Mouse (Mus musculus) myocyte (in vitro differentiated cells): ENCODE measurements around the gene Gm20696. TPM values are rescaled to one million over a fixed set of nuclear protein-coding genes. Genes with fewer than 3 reads are reported as not detected.

Experiments
- H3K27me3 ChIP-seq: one replicate; pipeline ENCODE4 v1.6.1; 2011; ENCODE audit not compliant: control insufficient read depth, insufficient read depth, insufficient read length
- H3K36me3 ChIP-seq: one replicate; pipeline ENCODE4 v1.6.1; 2011; ENCODE audit not compliant: control insufficient read depth, insufficient read depth
- H3K4me2 ChIP-seq: one replicate; pipeline ENCODE4 v1.6.1; 2011; ENCODE audit warnings: low read depth, control low read depth
- H3K4me3 ChIP-seq: one replicate; pipeline ENCODE4 v1.5.1; 2011; ENCODE audit warnings: mild to moderate bottlenecking, control low read depth, moderate library complexity
- H3K79me2 ChIP-seq: one replicate; pipeline ENCODE4 v1.6.1; 2011; ENCODE audit not compliant: control insufficient read depth, insufficient read depth
- H3ac ChIP-seq: one replicate; pipeline ENCODE4 v1.6.1; 2011; ENCODE audit not compliant: control insufficient read depth, insufficient read length
- CEBPB ChIP-seq: IDR thresholded peaks from 2 replicates; pipeline ENCODE4 v1.6.1; 2011; ENCODE audit warnings: mild to moderate bottlenecking, moderate library complexity; ENCODE audit not compliant: poor library complexity, insufficient read depth, severe bottlenecking
- E2F4 ChIP-seq: IDR thresholded peaks from one replicate; pipeline ENCODE4 v1.6.1; 2011; ENCODE audit warnings: mild to moderate bottlenecking, control low read depth, moderate library complexity; ENCODE audit not compliant: insufficient read depth
- MAX ChIP-seq: IDR thresholded peaks from one replicate; pipeline ENCODE4 v1.6.1; 2011; ENCODE audit warnings: low read depth, mild to moderate bottlenecking, control low read depth
- MYOD1 ChIP-seq, 3 experiments: IDR thresholded peaks; one replicate each; pipeline ENCODE4 v1.6.1; 2011; ENCODE audit warnings: control low read depth in 2 of 3, low read depth in 2 of 3, mild to moderate bottlenecking in 2 of 3, moderate library complexity in 1 of 3; ENCODE audit not compliant: insufficient read length in 2 of 3, control insufficient read depth in 1 of 3
- MYOG ChIP-seq, 3 experiments: IDR thresholded peaks; one replicate each; pipeline ENCODE4 v1.6.1; 2011; ENCODE audit warnings: control low read depth in 2 of 3, low read depth in 2 of 3, mild to moderate bottlenecking in 2 of 3; ENCODE audit not compliant: insufficient read length in 2 of 3, control insufficient read depth in 1 of 3, insufficient read depth in 1 of 3
- POLR2A ChIP-seq: IDR thresholded peaks from one replicate; pipeline ENCODE4 v1.6.1; 2011; ENCODE audit warnings: low read depth, mild to moderate bottlenecking, control low read depth, moderate library complexity; ENCODE audit not compliant: insufficient read length
- POLR2AphosphoS2 ChIP-seq: IDR thresholded peaks from one replicate; pipeline ENCODE4 v1.6.1; 2011; ENCODE audit warnings: low read depth, control low read depth; ENCODE audit not compliant: insufficient read length
- REST ChIP-seq: IDR thresholded peaks from one replicate; pipeline ENCODE4 v1.6.1; 2011; ENCODE audit warnings: mild to moderate bottlenecking, control low read depth, moderate library complexity; ENCODE audit not compliant: insufficient read depth, insufficient read length
- SRF ChIP-seq: IDR thresholded peaks from one replicate; pipeline ENCODE4 v1.6.1; 2011; ENCODE audit warnings: low read depth; ENCODE audit not compliant: control insufficient read depth, insufficient read length
- TCF12 ChIP-seq: IDR thresholded peaks from one replicate; pipeline ENCODE4 v1.6.1; 2011; ENCODE audit warnings: mild to moderate bottlenecking, control low read depth; ENCODE audit not compliant: poor library complexity, insufficient read depth, severe bottlenecking
- TCF3 ChIP-seq: IDR thresholded peaks from one replicate; pipeline ENCODE4 v1.6.1; 2011; ENCODE audit warnings: low read depth, control low read depth; ENCODE audit not compliant: insufficient read length
- USF1 ChIP-seq: IDR thresholded peaks from one replicate; pipeline ENCODE4 v1.6.1; 2011; ENCODE audit warnings: low read depth, mild to moderate bottlenecking, control low read depth, moderate library complexity
- polyA plus RNA-seq: library from polyadenylated mRNA; unstranded; fragments of >200 nt; fragmentation: generic; extraction: Trizol; gene quantifications from one replicate; pipeline ENCODE4 v1.2.1, GENCODE M21; 2012; ENCODE audit warnings: missing spikeins

Gene Gm20696
- polyA plus RNA-seq, 1 experiment = 0.13 TPM

DNA sequence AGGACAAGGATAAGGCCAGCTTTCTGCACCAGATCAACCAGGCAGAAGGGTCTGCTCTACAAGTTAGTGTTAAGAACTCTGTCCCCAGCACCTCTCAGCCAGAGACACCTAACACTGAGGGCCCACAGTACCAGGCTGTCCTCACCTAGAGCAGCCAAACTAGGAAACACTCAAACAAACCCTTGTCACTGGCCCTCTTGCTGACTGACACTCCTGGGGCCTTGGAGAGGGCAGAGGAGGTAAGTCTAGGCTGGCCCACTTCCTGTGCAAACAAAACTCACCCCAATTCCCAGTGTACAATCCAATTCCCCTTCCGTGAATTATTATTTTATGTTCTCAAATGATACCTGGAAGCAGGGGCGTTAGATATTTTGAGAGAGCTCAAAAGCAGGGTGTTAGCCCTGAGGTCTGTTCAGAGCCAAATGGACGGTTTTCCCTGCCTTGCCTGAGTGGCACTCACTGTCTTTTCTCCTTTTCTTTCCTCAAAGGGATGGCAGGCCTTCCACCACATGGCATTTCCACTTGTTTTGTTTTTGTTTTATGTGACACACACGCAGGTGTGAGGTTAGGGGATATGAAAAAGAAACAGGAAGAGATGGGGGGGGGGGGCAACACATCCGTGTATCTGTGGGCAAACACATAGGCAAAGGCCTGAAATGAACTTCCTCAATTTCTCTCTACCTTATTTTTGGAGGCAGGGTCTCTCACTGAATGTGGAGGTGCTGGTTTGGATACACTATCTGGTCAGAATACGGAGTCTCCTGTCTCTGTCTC, 363.7 kb downstream of the Gm20696 start:
- no peak overlapping the region for H3K4me3 ChIP-seq
- no peak overlapping the region for H3ac ChIP-seq
- no peak overlapping the region for H3K4me2 ChIP-seq
- H3K27me3 ChIP-seq = no peaks in the 10 kb centered on the region
- no peaks in the 10 kb centered on the region for H3K36me3 ChIP-seq
- TF ChIP-seq REST = no peak
- no peak for TF ChIP-seq E2F4
- no peak for TF ChIP-seq MAX
- no peak for TF ChIP-seq TCF12
- TF ChIP-seq POLR2A = no peak
- no peak for TF ChIP-seq CEBPB
- no peak for TF ChIP-seq POLR2AphosphoS2
- no peak for TF ChIP-seq TCF3
- no peak for TF ChIP-seq USF1
- no peak for TF ChIP-seq SRF
- TF ChIP-seq MYOG (IDR thresholded peaks at IDR 0.05; ENCODE audit: control insufficient read depth in 1 of 3, insufficient read depth in 1 of 3, insufficient read length in 2 of 3, low read depth in 2 of 3) = no peak
- no peak for TF ChIP-seq MYOD1 (IDR thresholded peaks at IDR 0.05; ENCODE audit: control insufficient read depth in 1 of 3, insufficient read length in 2 of 3, low read depth in 2 of 3)
- H3K79me2 ChIP-seq = no peaks in the 10 kb centered on the region

DNA sequence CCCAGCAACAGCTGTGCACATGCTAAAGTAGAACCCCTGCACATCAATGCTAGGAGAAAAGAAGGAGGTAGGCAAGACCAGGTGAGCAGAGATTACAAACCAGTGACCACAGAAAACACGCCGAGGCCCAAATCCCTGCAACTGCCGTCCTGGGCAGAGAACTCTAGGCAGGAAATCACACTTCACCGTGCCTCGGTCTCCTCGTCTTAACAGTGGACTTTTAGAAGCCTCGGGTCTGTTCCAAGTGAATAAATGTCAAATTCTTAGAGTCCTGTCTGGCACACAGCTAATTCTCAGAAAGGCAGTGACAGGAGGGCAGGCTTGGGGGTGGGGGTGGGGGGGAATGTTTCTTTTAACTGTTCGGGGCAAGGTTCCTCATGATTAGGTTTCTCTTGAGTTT, 364.7 kb downstream of the Gm20696 start:
- Histone ChIP-seq H3ac (no peak overlapping the region), H3K4me2 (no peak overlapping the region), H3K79me2 (no peaks in the 10 kb centered on the region), H3K4me3 (no peak overlapping the region), H3K27me3 (no peaks in the 10 kb centered on the region), H3K36me3 (no peaks in the 10 kb centered on the region)
- TF ChIP-seq TCF3 (no peak), REST (no peak), TCF12 (no peak), MAX (no peak), POLR2A (no peak), POLR2AphosphoS2 (no peak), CEBPB (no peak), SRF (no peak), MYOG (IDR thresholded peaks at IDR 0.05; ENCODE audit: control insufficient read depth in 1 of 3, insufficient read depth in 1 of 3, insufficient read length in 2 of 3, low read depth in 2 of 3) (no peak), E2F4 (no peak), MYOD1 (IDR thresholded peaks at IDR 0.05; ENCODE audit: control insufficient read depth in 1 of 3, insufficient read length in 2 of 3, low read depth in 2 of 3) (no peak), USF1 (no peak)

DNA sequence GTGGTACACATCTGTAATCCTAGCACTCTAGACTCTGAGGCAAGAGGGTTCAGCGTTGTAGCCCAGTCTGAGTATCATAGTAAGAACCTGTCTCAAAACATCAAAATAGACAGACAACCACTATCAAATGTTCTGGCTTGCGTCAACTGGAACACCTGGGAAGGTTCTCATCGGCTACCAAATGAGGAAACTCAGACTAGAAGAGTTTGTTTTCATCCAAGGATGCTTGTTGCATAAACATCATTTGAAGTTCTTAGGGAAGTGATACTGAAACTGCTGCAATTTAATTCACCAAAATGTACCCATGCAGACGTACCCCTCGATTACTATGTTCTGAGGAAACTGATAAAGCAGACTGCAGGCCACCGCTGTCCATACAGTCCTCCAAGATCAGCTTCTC, 366.4 kb downstream of the Gm20696 start:
- no peaks in the 10 kb centered on the region for H3K36me3 ChIP-seq
- H3K79me2 ChIP-seq = no peaks in the 10 kb centered on the region
- H3K27me3 ChIP-seq = no peaks in the 10 kb centered on the region
- H3ac ChIP-seq = no peak overlapping the region
- H3K4me3 ChIP-seq = no peak overlapping the region
- TF ChIP-seq MAX (no peak), CEBPB (no peak)
- no peak overlapping the region for H3K4me2 ChIP-seq

DNA sequence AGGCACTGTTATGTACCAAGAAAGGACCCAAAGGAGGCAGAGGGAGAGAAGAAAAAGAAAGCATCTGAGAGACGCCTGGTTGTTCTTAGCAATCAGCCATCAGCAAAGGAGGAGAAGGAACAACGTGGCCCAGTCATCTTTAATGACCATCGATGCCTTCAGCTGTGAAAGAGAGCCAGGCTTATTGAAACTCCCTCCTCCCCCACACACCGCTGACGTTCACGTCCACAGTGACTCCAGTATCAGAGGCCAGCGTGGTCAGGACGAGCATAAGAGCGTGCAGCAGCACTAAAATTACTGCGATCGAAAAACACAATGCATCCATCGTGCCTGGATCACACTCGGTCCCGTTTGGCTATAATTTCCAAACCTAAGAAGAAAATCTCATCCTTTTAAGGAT, 367.4 kb downstream of the Gm20696 start:
- Histone ChIP-seq H3K36me3 (no peaks in the 10 kb centered on the region), H3K4me2 (no peak overlapping the region), H3K4me3 (no peak overlapping the region), H3ac (no peak overlapping the region), H3K27me3 (no peaks in the 10 kb centered on the region), H3K79me2 (no peaks in the 10 kb centered on the region)
- TF ChIP-seq MAX = no peak
- TF ChIP-seq MYOG (IDR thresholded peaks at IDR 0.05; ENCODE audit: control insufficient read depth in 1 of 3, insufficient read depth in 1 of 3, insufficient read length in 2 of 3, low read depth in 2 of 3) = no peak
- TF ChIP-seq REST = no peak
- TF ChIP-seq USF1 = no peak
- no peak for TF ChIP-seq POLR2A
- no peak for TF ChIP-seq POLR2AphosphoS2
- no peak for TF ChIP-seq E2F4
- no peak for TF ChIP-seq TCF3
- TF ChIP-seq CEBPB = no peak
- TF ChIP-seq MYOD1 (IDR thresholded peaks at IDR 0.05; ENCODE audit: control insufficient read depth in 1 of 3, insufficient read length in 2 of 3, low read depth in 2 of 3) = no peak
- no peak for TF ChIP-seq SRF
- TF ChIP-seq TCF12 = no peak

DNA sequence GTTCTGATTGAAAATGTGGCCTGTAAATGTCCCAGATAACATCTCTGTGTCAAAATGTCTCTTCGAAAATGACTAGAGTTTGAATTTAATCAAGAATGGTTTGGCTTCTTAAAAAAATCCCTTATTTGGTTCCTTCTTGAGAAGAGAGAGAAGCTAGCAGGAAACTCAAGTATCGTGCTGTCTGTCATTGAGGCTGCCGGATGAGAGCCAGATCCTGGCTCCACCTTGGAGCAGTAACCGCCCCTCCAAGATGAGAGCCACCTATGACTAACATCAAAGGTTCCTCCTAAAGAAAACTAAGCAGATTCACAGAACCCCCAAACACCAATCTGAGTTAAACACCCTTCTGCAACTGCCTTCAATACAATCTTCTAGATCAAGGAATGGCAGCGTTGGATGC, 369.1 kb downstream of the Gm20696 start:
- no peak overlapping the region for H3ac ChIP-seq
- H3K79me2 ChIP-seq = no peaks in the 10 kb centered on the region
- no peaks in the 10 kb centered on the region for H3K36me3 ChIP-seq
- H3K4me2 ChIP-seq = no peak overlapping the region
- H3K27me3 ChIP-seq = no peaks in the 10 kb centered on the region
- TF ChIP-seq TCF3 (no peak), MYOD1 (IDR thresholded peaks at IDR 0.05; ENCODE audit: control insufficient read depth in 1 of 3, insufficient read length in 2 of 3, low read depth in 2 of 3) (no peak), CEBPB (no peak), TCF12 (no peak), MYOG (IDR thresholded peaks at IDR 0.05; ENCODE audit: control insufficient read depth in 1 of 3, insufficient read depth in 1 of 3, insufficient read length in 2 of 3, low read depth in 2 of 3) (no peak), SRF (no peak), REST (no peak), POLR2AphosphoS2 (no peak), E2F4 (no peak)
- H3K4me3 ChIP-seq = no peak overlapping the region
